Mouse (Mus musculus) embryonic facial prominence, embryonic 14.5 days (tissue): Measurements from ENCODE around the gene Frat2. TPM values are rescaled to one million over a fixed set of nuclear protein-coding genes. Genes with fewer than 3 reads are reported as not detected.

ENCODE experiments used
- ATAC-seq: fragments of 200-750 bp; cut with Nextera tagmentation; 2 replicates; pipeline ENCODE4 v1.8.0; 2017; ENCODE audit warnings: low read depth, moderate number of reproducible peaks, moderate TSS enrichment
- DNase-seq: peaks from one replicate; pipeline ENCODE4 v3.0.0-alpha.2; 2015; ENCODE audit warnings: low spot score
- H3K27ac ChIP-seq: fragments of 300-500 bp; sonication (generic); replicated peaks from 2 replicates; pipeline ENCODE4 v1.5.1; 2014; ENCODE audit warnings: low read depth, mild to moderate bottlenecking, low read length, moderate library complexity
- H3K27me3 ChIP-seq: fragments of 300-500 bp; sonication (generic); replicated peaks from 2 replicates; pipeline ENCODE4 v1.6.1; 2014; ENCODE audit warnings: low read length; ENCODE audit not compliant: control insufficient read depth, insufficient read depth
- H3K36me3 ChIP-seq: fragments of 300-500 bp; sonication (generic); 2 replicates; pipeline ENCODE4 v1.6.1; 2014; ENCODE audit warnings: low read length, mixed read lengths; ENCODE audit not compliant: control insufficient read depth, insufficient read depth
- H3K4me1 ChIP-seq: fragments of 300-500 bp; sonication (generic); 2 replicates; pipeline ENCODE4 v1.6.1; 2014; ENCODE audit warnings: antibody characterized with exemption, low read length; ENCODE audit not compliant: control insufficient read depth, insufficient read depth
- H3K4me2 ChIP-seq: fragments of 300-500 bp; sonication (generic); 2 replicates; pipeline ENCODE4 v1.6.1; 2014; ENCODE audit warnings: low read depth, mild to moderate bottlenecking, low read length, moderate library complexity, mixed read lengths
- H3K4me3 ChIP-seq: fragments of 300-500 bp; sonication (generic); 2 replicates; pipeline ENCODE4 v1.5.1; 2014; ENCODE audit warnings: low read depth, mild to moderate bottlenecking, low read length
- H3K9ac ChIP-seq: fragments of 300-500 bp; sonication (generic); 2 replicates; pipeline ENCODE4 v1.6.1; 2014; ENCODE audit warnings: low read depth, mild to moderate bottlenecking, low read length, moderate library complexity, mixed read lengths
- H3K9me3 ChIP-seq: fragments of 300-500 bp; sonication (generic); 2 replicates; pipeline ENCODE4 v1.6.1; 2016; ENCODE audit warnings: low read length; ENCODE audit not compliant: control insufficient read depth
- WGBS: fragments of 180-500 bp; shearing (Covaris S2); extraction: QIAGEN DNeasy Blood & Tissue Kit; methylation state at CpG from one replicate; pipeline ENCODE4 v1.1.7; 2014; 5-methylcytosine and 5-hydroxymethylcytosine counted together
- polyA plus RNA-seq: library from polyadenylated mRNA; unstranded; fragments of >200 nt; fragmentation: Nextera tagmentation; extraction: Ambion mirVana; gene quantifications from 2 replicates; pipeline ENCODE4 v1.2.1, GENCODE M21; 2014

Frat2 gene
- polyA plus RNA-seq, 1 experiment from 2014 or later = 3.2 TPM

DNA sequence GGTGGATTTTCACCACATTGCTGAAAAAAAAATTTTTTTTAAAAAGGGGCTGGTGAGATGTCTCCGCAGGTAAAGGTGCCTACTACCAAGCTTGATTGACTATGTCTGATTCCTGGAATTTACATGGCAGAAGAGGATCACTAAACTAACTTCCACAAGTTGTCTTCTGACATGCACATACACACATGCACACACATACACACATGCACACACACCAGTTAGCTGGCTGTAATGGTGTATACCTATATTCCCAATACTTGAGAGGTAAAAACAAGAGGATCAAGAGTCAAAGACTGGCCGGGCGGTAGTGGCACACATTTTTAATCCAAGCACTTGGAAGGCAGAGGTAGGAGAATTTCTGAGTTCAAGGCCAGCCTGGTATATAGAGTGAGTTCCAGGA is 8.2 kb downstream of the Frat2 start:
- WGBS = 89% methylated on average over 3 of the region's 3 CpGs
- H3K4me1 ChIP-seq = no peaks in the 10 kb centered on the region
- no peak overlapping the region for H3K27ac ChIP-seq
- H3K27me3 ChIP-seq = no peaks in the 10 kb centered on the region
- no peak for ATAC-seq
- H3K36me3 ChIP-seq = no peaks in the 10 kb centered on the region
- DNase-seq = no peak
- H3K9ac ChIP-seq = no peak overlapping the region
- no peaks in the 10 kb centered on the region for H3K9me3 ChIP-seq
- H3K4me2 ChIP-seq = no peak overlapping the region
- H3K4me3 ChIP-seq = no peak overlapping the region

GRCm38 (mm10) chr19:41838808-41839207 is 9.1 kb downstream of the Frat2 start:
- Histone ChIP-seq H3K9ac (no peak overlapping the region), H3K4me2 (no peak overlapping the region), H3K27me3 (no peaks in the 10 kb centered on the region), H3K4me3 (no peak overlapping the region), H3K27ac (no peak overlapping the region), H3K9me3 (no peaks in the 10 kb centered on the region), H3K4me1 (no peaks in the 10 kb centered on the region), H3K36me3 (no peaks in the 10 kb centered on the region)
- 71% methylated on average over 6 of the region's 6 CpGs for WGBS
- DNase-seq = no peak
- no peak for ATAC-seq

- H3K27ac ChIP-seq = no peak overlapping the region
- H3K4me2 ChIP-seq = no peak overlapping the region
- ATAC-seq (no peak), DNase-seq (no peak)
- H3K36me3 ChIP-seq = no peaks in the 10 kb centered on the region
- no peak overlapping the region for H3K4me3 ChIP-seq
- H3K27me3 ChIP-seq = 0 out of 2 replicates have a peak, but pooled peaks cover under 1% of the 10 kb centered on the region
- 59% methylated on average over 4 of the region's 4 CpGs for WGBS
- no peaks in the 10 kb centered on the region for H3K9me3 ChIP-seq
- no peak overlapping the region for H3K9ac ChIP-seq
- no peaks in the 10 kb centered on the region for H3K4me1 ChIP-seq
These were observed 10.0 kb downstream of the Frat2 start for GRCm38 (mm10) chr19:41837917-41838261.

- Histone ChIP-seq H3K27ac (no peak overlapping the region), H3K36me3 (no peaks in the 10 kb centered on the region), H3K4me3 (no peak overlapping the region), H3K27me3 (0 out of 2 replicates have a peak, but pooled peaks cover 6% of the 10 kb centered on the region), H3K4me1 (no peaks in the 10 kb centered on the region), H3K9me3 (no peaks in the 10 kb centered on the region), H3K9ac (no peak overlapping the region), H3K4me2 (no peak overlapping the region)
- no peak for ATAC-seq
- DNase-seq = no peak
- WGBS = 67% methylated on average over 9 of the region's 9 CpGs
These were observed 10.6 kb downstream of the Frat2 start for GRCm38 (mm10) chr19:41837194-41837916.

GRCm38 (mm10) chr19:41836719-41837118 is 11.2 kb downstream of the Frat2 start:
- Histone ChIP-seq H3K4me2 (no peak overlapping the region), H3K27me3 (peaks cover 12% of the 10 kb centered on the region), H3K9me3 (no peaks in the 10 kb centered on the region), H3K4me3 (no peak overlapping the region), H3K9ac (no peak overlapping the region), H3K27ac (no peak overlapping the region), H3K4me1 (peaks cover 3% of the 10 kb centered on the region; the same call in 1 of the 2 replicates), H3K36me3 (no peaks in the 10 kb centered on the region)
- WGBS = 57% methylated on average over 3 of the region's 3 CpGs
- DNase-seq (no peak), ATAC-seq (no peak)

GRCm38 (mm10) chr19:41835816-41836215 is 12.1 kb downstream of the Frat2 start:
- Histone ChIP-seq H3K4me3 (no peak overlapping the region), H3K27ac (no peak overlapping the region; the same call in 1 of the 2 replicates), H3K27me3 (peaks cover 21% of the 10 kb centered on the region), H3K9me3 (no peaks in the 10 kb centered on the region), H3K4me2 (peak overlapping the region; percentile 39; the same call in 1 of the 2 replicates), H3K36me3 (no peaks in the 10 kb centered on the region), H3K4me1 (peaks cover 9% of the 10 kb centered on the region; the same call in 1 of the 2 replicates), H3K9ac (no peak overlapping the region)
- DNase-seq = no peak
- WGBS = 6% methylated on average over 6 of the region's 6 CpGs
- peak; percentile 50; the same call in 1 of the 2 replicates for ATAC-seq

DNA sequence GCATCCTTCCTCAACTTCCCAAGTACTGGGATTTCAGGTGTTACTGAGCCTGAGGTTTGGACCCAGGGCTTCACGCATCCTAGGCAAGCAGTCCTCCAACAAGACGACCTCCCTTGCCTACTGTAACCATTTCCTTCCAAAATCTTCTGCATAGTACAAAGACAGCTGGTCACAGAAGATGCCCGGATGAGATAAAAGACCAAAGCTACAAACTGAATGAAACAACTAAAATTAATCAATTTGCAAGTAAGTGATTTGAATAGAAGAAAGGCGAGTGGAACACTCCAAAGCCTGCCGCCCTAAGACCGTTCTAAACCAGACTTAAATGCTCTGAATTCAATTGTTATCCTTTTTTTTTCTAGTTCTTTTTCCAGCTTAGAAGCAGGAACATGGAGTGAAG is 12.5 kb downstream of the Frat2 start:
- Histone ChIP-seq H3K4me2 (peak overlapping the region; percentile 39; the same call in 1 of the 2 replicates), H3K4me1 (peaks cover 9% of the 10 kb centered on the region; the same call in 1 of the 2 replicates), H3K36me3 (no peaks in the 10 kb centered on the region), H3K9ac (no peak overlapping the region), H3K4me3 (no peak overlapping the region), H3K27ac (no peak overlapping the region), H3K27me3 (peaks cover 24% of the 10 kb centered on the region), H3K9me3 (no peaks in the 10 kb centered on the region)
- ATAC-seq (no peak), DNase-seq (no peak)
- 55% methylated on average over 6 of the region's 6 CpGs for WGBS

DNA sequence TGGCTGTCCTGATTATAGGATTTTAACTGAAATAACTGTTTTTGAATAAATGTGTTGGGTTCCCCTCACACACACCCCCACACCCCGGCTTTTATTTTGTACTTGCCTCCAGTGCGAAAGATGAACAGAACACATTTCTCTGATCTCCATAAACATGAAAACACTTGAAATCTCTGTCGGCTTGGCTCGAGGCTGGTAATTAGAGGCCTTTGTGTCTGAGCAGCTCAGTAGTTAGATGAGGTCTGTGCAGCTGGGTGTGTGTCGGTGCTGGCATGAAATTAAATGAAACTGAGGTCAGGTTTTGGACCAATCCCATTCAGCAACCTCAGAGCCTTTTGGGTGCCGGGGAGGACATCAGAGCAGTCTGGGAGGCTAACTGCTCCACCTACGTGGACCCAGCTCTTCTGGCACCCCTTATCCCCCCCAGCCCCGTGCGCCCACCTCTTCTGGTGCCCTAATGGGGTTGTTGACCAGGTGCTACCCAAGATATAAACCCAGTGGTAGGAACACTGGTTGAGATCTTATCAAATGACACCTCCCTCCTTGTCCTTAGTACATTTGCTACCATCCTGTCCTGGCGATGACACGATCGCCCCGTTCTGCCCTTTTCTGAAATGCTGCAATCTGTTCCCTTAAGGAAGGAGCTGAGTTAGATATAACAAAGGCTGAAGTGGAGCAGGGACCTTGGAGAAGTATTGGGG is 15.3 kb downstream of the Frat2 start:
- Histone ChIP-seq H3K27ac (no peak overlapping the region), H3K27me3 (peaks cover 24% of the 10 kb centered on the region), H3K4me3 (no peak overlapping the region), H3K4me1 (peaks cover 9% of the 10 kb centered on the region; the same call in 1 of the 2 replicates), H3K4me2 (no peak overlapping the region; the same call in 1 of the 2 replicates), H3K36me3 (no peaks in the 10 kb centered on the region), H3K9me3 (no peaks in the 10 kb centered on the region), H3K9ac (no peak overlapping the region)
- DNase-seq (no peak), ATAC-seq (no peak)
- WGBS = 69% methylated on average over 13 of the region's 13 CpGs
